Mouse (Mus musculus): Measurements from ENCODE around the gene Comp.
A peak's percentile ranks its signal among the peaks of the same experiment; 100 is the strongest.

Gene Comp

DNA sequence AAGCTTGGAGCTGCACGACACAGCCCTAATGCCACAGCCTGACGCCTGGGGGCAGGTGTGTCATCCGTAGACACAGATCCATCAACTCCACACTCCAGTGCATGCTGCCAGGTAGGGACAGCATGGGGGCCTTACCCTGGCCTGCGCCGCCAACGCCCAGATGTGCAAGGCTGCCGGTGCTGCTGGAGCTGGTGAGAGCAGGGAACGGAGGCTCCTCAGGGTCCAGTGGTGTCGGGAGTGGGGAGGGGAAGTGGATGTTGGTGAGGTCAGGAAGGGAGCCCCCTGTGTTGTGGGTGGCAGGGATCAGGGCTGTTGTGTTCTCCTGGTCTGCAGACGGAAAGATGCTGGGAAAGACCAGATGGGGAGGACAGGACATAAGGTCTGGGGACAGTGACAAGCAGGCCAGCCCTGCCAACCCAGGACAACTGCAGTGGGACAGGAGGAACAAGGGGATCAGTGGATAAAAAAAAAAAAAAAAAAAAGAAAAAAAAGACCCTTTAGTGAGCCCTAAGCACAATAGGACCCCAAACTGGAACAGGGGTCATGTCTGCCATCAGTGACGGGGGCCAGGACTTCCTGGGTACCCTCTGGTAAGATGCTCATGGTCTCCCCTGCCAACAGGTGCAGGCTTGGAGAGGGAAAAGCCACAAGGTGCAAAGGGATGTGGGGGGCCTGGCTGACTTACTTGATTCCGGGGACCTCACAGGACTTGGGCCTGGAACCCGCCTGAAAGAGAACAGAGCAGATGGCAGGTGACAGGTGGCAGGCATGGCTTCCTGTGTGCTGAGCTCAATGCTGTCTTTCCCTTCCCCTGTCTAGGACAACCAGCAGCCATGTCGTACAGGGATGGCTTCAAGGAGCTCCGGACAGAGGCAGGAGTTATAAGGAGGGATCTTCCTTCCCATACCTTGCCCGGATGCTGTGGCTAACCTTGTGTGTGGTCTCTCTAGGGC lies 24.5 kb downstream of the Comp start:
- DNase-seq (ENCODE audit: low read depth, low spot score): no peak

GRCm38 (mm10) chr8:70404212-70404611 lies 30.9 kb downstream of the Comp start:
- DNase-seq (ENCODE audit: low read depth, low spot score): peak; percentile 37

GRCm38 (mm10) chr8:70405189-70405588 lies 31.8 kb downstream of the Comp start:
- DNase-seq (ENCODE audit: low read depth, low spot score): no peak

DNA sequence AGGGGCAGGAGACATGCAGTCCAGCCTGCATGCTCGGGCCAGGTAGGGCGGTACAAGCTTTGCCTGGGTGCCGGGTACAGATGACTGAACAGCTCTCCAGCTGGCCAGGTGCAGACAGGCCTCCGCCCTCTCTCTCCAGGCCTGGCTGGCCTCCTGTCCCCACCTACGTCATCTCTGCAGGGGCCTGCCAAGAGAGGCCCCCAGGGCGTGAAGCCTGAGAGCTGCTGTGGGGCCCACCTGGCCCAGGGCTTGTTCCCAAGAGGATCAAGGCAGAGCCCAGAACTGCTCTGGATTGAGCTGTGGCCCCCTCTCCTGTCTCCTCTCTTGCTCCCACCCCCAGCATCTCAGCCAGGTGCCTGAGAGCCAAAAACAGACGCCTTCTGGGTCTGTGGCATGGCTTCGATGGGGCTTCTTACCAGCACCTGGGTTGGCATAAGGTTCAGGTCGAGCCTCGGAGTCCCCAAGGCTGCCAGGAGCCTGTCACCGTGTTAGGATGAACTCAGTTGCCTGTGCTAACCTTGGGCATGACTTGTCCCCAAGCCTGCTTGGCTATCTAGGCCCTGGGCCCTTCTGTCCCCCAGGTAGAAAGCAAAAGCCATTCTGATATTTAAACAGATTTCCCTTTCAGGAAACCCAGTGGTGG lies 33.2 kb downstream of the Comp start:
- DNase-seq (ENCODE audit: low read depth, low spot score): no peak

DNA sequence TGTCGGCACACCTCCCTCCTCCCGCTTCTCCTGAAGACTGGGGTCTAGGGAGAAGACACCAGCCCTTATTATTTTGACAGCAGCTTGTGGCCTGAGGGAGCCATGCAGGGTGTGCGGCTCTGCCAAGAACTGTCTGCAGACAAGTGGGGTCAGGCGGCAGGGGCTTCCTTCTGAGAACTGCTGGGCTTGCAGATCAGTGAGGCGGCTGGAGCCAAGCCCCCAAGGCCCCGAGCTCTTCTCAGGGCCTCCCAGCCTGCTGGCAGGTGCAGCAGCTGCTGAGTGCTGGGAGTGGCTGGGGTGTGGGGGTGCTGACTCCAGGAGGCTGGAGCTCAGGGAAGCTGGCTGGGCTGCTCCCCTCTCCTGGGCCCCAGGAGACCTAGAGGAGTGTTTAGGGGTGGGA lies 34.9 kb downstream of the Comp start:
- DNase-seq (ENCODE audit: low read depth, low spot score): no peak

DNA sequence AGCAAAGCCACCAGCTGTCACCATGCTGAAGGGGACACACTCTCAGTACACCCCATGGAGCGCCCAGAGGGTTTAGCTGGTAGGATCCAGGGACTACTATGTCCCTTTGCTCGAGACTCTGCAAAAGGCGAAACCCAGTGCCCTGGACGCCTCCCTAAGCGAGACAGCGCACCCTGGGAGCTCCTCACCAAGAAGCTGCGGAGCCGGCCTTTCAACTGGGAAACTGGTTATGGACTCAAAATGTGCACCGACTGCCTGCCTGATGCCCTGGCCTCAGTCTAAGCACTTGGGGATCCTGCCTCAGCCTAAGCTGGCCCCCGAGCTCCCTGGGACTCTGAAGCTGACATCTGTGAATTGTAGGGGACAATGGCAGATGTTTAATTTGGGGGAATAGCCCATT lies 35.7 kb downstream of the Comp start:
- no peak for DNase-seq (ENCODE audit: low read depth, low spot score)

DNA sequence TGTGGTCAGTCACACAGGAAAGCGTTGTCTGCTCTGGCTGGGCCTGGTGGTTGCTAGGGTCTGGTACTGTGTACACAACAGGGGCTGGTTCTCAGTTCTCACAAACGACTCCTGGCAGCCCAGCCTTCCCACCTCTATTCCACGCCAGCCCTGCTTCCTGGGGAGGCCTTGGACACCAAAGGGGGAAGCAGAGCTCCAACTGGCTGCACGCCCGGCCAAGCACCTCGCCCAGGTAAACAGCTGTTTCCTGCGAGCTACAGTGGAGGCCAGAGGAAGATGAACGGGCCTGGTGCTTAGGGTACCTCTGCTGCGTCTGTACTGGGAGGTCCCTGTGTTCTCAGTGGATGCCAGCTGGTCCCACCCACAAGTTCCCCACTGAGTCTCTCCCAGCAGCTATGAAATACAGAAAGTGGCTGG lies 36.1 kb downstream of the Comp start:
- DNase-seq (ENCODE audit: low read depth, low spot score): no peak

DNA sequence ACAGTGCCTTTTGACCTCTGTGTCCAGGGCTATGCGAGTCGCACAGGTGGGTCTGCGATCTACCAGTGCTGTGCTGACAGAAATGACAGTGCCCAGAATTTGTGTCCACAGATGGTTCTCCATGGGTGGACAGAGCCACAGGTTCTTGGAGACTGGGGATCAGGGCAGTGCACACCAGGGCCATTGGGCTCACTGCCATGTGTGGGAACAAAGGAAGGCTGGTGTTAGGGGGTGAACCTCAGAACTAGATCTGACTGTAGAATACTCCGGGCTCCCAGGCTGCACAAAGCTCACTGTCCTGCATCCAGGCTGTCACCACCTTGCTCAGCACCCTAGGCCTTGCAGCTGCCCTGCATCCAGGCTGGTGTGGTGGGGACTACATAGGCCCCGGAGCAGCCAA lies 36.9 kb downstream of the Comp start:
- DNase-seq (ENCODE audit: low read depth, low spot score): no peak

DNA sequence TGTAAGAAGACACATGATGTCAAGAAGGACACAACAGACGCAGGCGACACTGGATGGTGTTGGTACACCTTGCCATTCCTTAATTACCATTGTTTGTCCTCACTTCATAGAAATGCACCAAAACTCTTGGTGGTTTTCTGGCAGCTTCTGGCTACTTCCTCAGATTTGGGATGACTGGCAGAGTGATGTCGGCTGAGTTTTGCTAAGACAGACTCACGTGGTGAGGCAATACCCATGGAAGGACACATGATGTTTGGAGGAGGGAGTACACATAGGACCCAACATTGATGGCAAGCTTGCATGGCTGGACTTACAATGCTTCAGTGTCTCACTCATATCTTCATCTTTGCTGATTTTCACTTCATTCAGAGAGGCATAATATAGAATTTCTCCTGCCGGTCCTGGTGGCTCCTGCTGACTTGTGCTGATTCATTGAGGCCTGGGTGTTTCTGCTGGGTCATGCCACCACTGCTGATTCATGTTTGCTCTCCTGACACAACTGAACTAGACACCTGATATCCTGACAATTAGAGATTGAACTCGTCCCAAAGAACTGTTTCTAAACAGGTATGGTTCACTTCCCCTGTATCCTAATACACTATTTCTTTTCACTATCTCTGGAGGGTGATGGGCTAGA lies 41.1 kb downstream of the Comp start:
- no peak for DNase-seq (ENCODE audit: low read depth, low spot score)

GRCm38 (mm10) chr8:70415540-70416451 lies 42.4 kb downstream of the Comp start:
- DNase-seq (ENCODE audit: low read depth, low spot score): peak; percentile 77

DNA sequence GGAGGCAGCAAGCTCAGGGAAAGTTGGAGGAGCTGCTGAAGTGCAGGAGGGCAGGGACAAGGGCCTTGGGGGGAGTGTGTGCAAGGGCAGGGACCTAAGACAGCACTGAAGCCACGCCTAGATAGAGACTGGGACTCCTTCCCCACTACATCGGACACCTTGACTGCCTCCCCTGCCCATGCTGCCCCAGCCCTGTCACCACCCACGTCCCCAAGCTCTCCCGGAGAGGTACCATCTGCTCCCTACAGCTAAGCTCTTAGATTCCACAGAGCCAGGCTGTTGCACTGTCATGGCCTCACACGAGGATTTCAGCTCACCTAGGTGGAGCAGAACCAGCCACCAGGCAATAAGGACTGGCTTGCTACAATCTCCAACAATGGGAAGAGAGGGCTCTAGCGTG lies 43.6 kb downstream of the Comp start:
- no peak for DNase-seq (ENCODE audit: low read depth, low spot score)

DNA sequence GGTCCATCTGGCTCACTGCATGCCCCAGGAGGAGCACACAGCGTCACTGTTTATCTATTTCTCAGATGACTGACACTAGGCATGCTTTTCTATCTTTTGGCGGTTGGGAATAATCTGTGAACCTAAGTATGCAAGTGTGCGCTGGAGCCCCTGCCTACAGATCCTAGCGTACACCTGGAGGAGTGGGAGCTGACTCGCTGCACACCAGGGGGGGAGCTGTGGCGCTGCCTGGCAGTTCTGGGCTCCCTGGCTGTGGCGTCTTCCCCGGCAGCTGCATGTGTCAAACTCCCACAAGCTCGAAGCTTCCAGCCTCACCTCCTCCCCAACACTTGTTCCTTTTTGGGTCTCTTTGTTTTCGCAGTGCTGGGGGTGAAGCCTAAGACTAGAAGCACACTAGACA lies 44.6 kb downstream of the Comp start:
- no peak for DNase-seq (ENCODE audit: low read depth, low spot score)

DNA sequence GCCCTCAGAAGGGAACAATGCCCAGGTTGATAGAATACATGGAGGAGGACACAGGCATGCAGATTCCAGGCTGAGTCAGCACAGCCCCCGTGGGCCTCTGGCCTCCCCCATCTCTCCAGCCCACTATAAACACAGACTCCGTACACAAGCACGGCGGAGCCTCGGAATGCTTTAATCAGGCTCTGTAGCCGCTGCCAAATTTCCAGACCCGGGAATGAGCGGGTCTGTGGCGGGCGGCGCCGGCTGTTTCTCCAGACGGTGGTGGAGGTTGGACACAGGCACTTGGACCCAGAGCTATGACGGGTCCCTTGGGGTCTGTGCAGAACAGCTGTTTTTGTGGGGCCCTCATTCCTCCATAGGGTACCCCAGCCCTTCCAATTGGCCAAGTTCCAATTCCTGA lies 45.6 kb downstream of the Comp start:
- DNase-seq (ENCODE audit: low read depth, low spot score): no peak

DNA sequence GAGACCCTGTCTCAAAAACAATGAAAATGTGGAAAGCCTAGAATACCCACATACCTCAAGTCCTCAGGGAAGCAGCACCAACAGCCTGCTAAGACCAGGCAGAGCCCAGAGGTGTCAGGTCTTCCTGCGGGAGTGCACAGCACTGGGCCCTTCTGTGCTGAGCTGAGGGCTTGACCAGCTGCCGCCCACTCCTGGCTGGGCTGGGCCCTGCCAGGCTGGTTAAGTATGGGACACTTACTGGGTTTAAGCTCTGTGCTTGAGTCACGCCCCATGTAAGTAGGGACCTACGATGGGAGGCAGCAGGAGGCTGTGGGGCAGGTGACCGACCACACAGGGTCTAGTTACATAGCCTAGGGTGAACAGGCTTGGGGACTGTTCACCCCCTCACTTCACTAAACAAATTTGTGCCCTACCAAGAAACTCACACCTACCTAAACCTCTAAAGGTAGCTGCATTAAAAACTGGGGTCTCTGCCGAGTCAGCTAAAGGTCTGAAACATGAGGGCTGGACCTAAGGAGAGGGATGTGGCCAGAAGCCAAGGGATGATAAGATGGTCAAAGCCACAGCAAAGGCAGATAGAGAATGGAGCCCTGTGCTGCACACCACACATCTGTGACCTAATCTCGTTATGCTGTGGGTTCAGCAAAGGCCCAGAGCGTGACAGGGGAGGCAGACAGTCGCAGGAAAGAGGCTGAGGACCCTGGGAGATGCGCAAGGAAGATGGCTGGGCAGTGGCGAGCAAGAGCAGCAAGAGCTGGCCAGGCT lies 46.7 kb downstream of the Comp start:
- no peak for DNase-seq (ENCODE audit: low read depth, low spot score)

- no peak for DNase-seq (ENCODE audit: low read depth, low spot score)
Observed at GRCm38 (mm10) chr8:70421349-70422104, 48.2 kb downstream of the Comp start.

- DNase-seq (ENCODE audit: low read depth, low spot score): no peak
Observed at GRCm38 (mm10) chr8:70422722-70423121, 49.4 kb downstream of the Comp start.

DNA sequence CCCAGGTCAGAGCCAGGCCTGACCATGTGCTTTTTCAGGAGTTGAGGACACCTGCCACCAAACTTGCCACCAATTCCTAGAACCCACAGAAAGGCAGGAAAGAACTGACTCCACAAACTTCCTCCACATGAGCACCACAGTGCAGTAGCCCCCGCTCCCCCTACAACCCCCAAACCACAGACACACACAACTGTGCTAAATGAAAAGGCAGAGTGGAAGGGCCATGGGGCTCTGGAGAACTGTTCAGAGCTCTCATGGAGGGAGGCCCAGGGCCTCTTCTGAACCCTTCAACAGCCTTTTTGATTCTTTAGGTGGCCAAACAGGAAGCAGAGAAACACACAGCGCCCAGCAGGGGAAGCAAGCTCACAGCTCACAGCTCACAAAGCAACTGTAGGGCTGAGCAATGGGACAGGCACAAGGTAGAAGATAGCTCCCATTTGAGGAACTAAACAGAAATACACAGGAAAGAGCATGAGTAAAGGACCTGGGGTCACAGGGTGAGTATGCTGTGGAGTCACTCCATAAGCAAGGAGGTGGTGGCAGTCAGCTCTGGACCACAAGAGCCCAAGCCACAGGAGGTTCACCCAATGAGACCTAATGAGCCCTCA lies 53.0 kb downstream of the Comp start:
- DNase-seq (ENCODE audit: low read depth, low spot score): no peak

- DNase-seq (ENCODE audit: low read depth, low spot score): no peak
Observed at GRCm38 (mm10) chr8:70431213-70431612, 57.9 kb downstream of the Comp start.
